Mouse (Mus musculus) urinary bladder, adult 18-20 months (tissue): ENCODE measurements around the gene Nuak2.

ENCODE experiments used
- DNase-seq, 2 experiments: peaks; one replicate each; pipeline ENCODE4 v3.0.0; 2022; ENCODE audit warnings: low spot score in 2 of 2, mixed read lengths in 2 of 2

The Nuak2 gene

GRCm38 (mm10) chr1:132298801-132299464 is 17.0 kb upstream of the Nuak2 start:
- DNase-seq, result no peak

DNA sequence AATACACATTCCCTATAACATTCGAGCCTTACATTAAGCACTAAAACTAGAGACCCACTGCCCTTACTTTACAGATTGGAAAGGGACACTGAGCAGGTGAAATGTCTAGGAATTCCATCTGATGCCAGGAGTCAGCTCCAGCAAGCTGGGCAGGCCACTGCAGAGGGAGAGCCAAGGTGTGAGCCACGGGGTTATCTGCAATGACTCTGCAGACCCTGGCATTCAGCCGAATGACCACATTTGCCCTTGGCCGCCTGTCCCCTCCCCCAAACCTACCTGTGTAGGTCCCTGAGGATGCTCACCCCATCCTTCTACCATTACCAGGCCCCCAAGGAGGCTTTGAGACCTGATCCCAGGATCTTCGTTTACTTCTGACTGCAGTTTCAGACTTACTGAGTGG is 16.2 kb upstream of the Nuak2 start:
- no peak for DNase-seq

GRCm38 (mm10) chr1:132301242-132301641 is 14.7 kb upstream of the Nuak2 start:
- no peak for DNase-seq

GRCm38 (mm10) chr1:132302341-132302866 is 13.5 kb upstream of the Nuak2 start:
- no peak for DNase-seq

DNA sequence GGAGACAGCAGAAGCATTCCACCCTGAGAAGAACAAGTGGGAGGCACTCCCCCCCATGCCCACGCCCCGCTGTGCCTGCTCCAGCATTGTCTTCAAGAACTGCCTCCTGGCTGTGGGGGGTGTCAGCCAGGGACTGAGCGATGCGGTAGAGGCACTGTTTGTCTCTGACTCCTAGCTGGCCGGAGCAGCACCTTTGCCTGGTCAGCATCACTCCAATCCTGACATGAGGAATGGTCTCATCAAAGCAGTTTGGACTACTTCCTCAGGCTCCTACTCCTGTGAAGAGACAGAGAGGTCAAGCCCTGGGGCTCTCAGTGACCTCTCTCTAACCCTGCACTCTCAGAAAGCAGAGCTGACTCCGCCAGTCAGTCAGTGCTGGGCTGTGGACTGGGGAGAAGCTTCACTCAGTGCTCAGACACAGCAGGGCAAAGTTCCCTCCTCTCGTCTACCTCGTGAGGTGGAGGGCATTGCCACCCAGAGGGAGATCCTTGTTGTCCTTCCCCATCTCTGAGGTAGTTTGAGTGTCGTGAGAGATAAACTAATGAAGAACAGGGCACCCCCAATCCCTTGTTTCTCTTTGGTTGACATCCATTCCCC is 11.2 kb upstream of the Nuak2 start:
- DNase-seq, result no peak

- peak in 1 of 2 experiments; percentile 45 for DNase-seq
Observed at GRCm38 (mm10) chr1:132306160-132306559, 9.8 kb upstream of the Nuak2 start.

DNA sequence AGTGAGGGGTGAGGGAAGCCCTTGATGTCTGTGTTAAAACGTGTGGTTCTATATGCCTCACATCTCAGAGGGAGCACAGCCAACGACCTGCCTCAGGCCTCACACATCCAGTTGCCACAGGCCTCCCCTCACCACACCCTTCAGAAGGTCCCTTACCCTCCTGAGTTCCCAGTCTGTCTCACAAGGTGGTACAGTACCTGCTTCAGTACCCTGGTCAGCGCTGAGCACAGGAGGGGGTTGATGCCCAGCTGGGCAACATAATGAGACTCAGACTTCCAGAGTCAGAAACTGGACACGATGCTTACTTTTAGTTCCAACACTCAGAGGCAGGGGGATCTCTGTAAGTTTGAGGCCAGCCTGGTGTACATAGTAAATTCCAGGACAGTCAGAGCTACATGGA is 9.1 kb upstream of the Nuak2 start:
- no peak for DNase-seq

- DNase-seq, result no peak
Observed at GRCm38 (mm10) chr1:132307962-132308361, 8.0 kb upstream of the Nuak2 start.

GRCm38 (mm10) chr1:132308674-132309073 is 7.3 kb upstream of the Nuak2 start:
- DNase-seq, result no peak

DNA sequence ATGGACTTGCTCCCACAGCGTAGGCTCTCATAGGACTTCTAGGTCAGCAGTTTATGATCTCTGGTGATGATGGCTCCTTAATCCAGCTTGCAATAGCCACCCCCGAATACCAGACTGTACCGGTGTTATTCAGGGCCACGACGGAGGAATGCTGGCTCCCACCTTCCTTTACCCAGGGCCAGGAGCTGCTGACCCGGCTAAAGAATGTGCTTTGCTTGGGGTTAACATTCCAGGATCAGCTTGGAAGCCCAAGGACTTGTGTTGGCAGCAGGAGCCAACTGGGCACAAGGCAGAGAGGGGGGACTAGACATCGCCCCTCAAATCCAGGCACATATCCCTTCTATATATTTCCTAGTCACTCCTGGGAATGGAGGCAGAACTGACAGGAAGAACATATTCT is 5.2 kb upstream of the Nuak2 start:
- no peak for DNase-seq

DNA sequence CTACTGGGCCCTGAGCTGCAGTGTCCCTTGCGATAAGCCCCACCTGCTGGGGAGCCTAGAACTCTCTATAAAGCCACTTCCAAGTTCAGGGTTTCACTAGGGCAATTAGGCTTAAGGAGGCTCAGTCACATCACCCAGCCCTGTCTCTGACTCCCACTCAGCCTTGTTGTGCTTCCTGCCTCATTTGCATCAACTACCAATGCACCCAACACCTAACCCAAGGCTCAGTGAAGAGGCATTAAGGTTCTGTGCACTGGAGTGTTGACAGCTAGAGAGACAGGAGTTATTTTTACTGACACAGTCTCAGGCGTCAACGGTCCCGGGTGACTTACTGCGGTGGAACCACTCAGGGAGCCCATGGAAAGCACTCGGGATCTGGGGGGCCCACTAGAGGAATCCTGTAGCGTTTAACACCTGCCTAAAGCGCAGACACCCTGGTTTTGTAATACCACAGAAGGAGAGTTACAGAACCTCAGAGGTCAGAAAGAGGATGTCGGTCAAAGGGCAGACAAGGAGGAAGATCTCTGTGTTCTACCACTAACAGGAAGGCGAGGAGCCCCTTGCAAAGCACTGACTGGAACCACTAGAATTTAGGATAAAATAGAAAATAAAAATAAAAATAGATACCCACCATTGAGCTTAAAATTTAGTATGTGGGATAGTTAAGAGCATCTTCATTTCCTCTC is 4.6 kb upstream of the Nuak2 start:
- no peak for DNase-seq

DNA sequence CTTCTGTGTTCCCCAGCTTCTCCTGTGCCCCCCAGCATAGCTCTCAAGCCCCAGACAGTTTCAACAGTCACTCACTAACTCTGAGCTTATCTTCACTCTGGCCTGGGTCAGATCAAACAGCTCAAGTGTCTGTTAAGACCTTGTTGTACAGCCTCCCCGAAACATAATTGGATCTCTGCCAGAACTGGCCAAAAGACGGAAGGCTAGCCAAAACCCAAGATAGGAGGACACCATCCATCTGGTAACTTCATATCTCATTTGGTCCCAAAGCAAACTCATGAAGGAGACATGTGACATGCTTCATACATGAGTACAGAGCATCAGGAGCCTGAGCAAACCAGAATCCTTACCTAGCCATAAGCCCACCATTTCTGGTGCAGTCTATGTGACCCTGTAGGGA is 3.9 kb upstream of the Nuak2 start:
- no peak for DNase-seq

GRCm38 (mm10) chr1:132312703-132313102 is 3.2 kb upstream of the Nuak2 start:
- no peak for DNase-seq

GRCm38 (mm10) chr1:132316625-132316994 is 684 bp downstream of the Nuak2 start:
- no peak for DNase-seq

DNA sequence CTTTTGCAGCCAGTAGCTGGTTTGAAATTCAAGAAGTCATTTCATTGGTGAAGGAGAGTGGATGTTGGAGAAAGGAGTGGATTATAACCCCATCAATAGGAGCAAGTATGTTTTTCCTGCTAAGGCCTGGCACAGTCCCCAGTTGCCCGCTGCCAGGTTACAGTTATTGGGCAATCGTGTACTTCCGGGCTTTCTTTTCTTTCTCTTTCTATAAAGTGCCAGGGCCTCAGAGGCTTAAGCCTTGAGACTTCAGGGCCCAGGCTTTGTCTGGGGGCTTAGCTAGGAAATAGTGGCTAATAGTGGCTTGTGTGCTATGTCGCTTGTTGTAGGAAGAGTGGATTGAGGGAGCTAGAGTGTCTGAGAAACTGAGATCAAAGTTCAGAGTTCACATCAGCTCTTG is 1.5 kb downstream of the Nuak2 start:
- DNase-seq, result peak in 1 of 2 experiments; percentile 53

GRCm38 (mm10) chr1:132317894-132318863 is 2.3 kb downstream of the Nuak2 start:
- no peak for DNase-seq

GRCm38 (mm10) chr1:132319242-132319641 is 3.3 kb downstream of the Nuak2 start:
- peak; percentile 81 to 85 for DNase-seq

GRCm38 (mm10) chr1:132321821-132322580 is 6.1 kb downstream of the Nuak2 start:
- no peak for DNase-seq

GRCm38 (mm10) chr1:132322711-132323542 is 7.0 kb downstream of the Nuak2 start:
- no peak for DNase-seq

DNA sequence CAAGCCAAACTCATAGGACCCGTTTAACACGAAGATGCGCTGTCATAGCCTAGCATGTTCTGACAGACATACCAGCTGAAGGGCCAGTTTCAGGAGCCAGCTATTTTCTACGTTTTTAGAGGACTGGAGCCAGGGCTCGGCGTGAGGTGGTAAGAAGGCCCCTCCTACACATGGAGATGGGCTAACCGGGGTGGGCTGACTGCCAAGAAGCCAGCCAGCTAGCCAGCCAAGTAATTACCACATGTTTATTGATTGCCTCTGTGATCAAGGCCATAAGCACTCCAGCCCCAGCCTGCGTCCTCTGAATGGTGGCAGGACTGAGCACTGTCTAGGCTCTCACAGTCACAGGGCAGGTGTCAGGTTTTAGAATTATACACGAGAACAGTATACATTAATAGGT is 10.9 kb downstream of the Nuak2 start:
- no peak for DNase-seq
